Mouse (Mus musculus) naive thymus-derived CD4-positive, alpha-beta T cell, adult 2 months (primary cell): ENCODE measurements around the gene Lmbr1l.
"Not testable (repeated sequence)": the region's sequence is repeated elsewhere in the genome, so short reads cannot be mapped to it uniquely, and the experiment has no call there.

Experiments
- DNase-seq: peaks from one replicate; pipeline ENCODE4 v3.0.0-alpha.2; 2011; ENCODE audit warnings: low read depth

Gene Lmbr1l

GRCm38 (mm10) chr15:98934217-98934839 lies 16.3 kb upstream of the Lmbr1l start, which contains the start of gene Tuba1b:
Tuba1b (minus strand) TSS chr15:98934565.
- DNase-seq: peak; percentile 88

GRCm38 (mm10) chr15:98933833-98934216 lies 15.8 kb upstream of the Lmbr1l start:
- peak; percentile 95 for DNase-seq

GRCm38 (mm10) chr15:98933004-98933671 lies 15.1 kb upstream of the Lmbr1l start:
- not testable (repeated sequence) for DNase-seq

- no peak for DNase-seq
Measured at GRCm38 (mm10) chr15:98930998-98931397, 13.0 kb upstream of the Lmbr1l start.

DNA sequence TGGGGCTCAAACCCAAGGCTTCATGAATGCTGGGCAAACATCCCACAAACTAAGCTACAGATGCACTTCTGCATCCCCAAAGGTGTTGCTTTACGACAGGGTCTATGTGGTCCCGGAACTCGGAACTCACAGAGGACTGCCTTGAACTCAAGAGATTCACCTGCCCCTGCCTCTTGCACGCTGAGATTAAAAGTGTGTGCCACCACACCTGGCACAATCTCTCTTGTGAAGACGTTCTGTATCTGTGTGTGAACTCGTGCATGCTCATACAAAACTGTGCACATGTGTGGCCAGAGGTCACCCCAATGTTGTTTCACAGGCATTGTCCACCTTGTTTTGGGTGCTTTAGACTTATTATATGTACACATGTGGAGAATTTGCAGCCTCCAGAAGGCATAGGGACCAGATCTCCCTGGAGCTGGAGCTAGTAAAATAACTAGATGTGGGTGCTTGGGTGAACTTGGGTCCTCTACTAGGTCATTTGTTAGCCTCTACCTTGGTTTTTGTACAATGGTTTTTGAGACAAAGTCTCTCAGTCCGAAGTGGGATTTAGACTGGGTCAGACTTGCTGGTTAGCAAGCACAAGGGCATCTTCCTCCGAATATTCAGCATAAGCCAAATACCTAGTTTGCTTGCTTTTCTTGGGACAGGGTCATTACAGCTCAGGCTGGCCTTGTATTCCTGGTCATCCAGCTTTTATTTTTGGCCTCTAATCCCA lies 12.1 kb upstream of the Lmbr1l start:
- DNase-seq: no peak

DNA sequence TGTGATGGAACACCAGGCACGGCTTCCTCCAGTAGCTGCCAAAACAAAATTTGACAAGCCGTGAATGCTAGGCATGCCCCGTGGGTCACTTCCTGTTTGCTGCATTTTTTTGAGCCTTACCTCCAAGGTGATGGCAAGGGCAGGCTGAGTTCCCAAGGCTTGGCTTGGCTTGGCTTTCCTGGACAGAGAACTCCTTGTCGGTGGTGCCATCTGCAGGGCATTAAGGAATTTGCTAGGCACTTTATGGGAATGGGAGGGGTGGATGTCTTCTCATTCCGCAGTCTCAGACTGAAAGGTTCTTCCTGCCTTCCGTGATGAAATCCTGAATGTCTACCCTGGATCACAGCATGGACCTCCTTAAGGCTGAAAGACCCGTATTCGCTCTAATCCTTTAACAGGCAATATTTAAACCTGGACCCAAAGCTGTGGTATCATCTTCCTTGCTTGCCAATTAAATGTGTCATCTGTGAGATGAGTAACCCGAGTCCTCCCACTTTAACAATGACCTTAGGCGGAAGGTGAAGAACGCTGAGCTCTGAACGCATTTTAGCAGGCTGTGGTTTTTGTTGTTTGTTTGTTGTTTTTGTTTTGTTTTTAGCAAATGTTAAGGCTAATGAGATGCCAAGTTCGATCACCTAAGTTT lies 10.7 kb upstream of the Lmbr1l start:
- peak; percentile 51 for DNase-seq

GRCm38 (mm10) chr15:98927566-98927965 lies 9.5 kb upstream of the Lmbr1l start:
- peak; percentile 64 for DNase-seq

GRCm38 (mm10) chr15:98924682-98925081 lies 6.7 kb upstream of the Lmbr1l start:
- DNase-seq: no peak

- no peak for DNase-seq
Measured at GRCm38 (mm10) chr15:98923031-98923537, 5.1 kb upstream of the Lmbr1l start.

DNA sequence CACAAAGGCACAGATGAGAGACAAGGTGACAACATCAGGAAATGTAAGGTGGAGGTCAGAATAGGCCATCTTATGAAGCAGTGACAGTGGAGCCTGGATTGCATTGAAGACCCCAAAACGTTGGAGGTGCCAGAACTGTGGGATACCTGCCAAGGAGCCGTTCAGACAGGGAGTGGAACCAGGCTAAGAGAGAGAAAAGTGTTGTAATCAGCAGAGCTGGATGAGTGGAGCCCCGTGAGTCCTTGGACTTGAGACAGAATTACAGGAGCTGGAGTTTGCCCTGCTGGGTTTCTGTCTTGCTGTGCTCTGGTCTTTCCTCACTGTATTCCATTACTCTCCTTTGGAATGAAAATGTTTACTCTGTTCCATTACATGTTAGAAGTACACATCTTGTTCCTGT lies 4.5 kb upstream of the Lmbr1l start:
- no peak for DNase-seq

- no peak for DNase-seq
Measured at GRCm38 (mm10) chr15:98921510-98921909, 3.5 kb upstream of the Lmbr1l start.

GRCm38 (mm10) chr15:98918499-98918895 lies 466 bp upstream of the Lmbr1l start:
- not testable (repeated sequence) for DNase-seq

- no peak for DNase-seq
Measured at GRCm38 (mm10) chr15:98917091-98917490, 940 bp downstream of the Lmbr1l start.

DNA sequence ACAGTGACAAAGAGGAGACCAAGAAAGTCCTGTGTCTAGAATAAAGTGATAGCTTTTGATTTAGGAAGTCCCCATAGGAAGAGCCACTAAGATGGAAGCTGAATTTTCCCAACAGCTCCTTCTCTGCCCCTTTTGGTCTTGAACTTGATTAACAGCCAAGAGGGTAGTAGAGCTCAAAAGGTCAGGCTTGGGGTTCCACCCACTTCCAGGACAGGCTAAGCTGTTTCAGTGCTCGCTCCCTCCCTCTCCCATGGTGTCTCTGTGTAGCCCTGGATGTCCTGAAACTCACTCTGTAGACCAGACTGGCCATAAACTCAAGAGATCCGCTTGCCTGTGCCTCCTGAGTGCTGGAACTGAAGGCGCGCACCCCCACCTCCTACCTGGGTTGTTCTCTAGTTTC lies 2.0 kb downstream of the Lmbr1l start:
- no peak for DNase-seq

DNA sequence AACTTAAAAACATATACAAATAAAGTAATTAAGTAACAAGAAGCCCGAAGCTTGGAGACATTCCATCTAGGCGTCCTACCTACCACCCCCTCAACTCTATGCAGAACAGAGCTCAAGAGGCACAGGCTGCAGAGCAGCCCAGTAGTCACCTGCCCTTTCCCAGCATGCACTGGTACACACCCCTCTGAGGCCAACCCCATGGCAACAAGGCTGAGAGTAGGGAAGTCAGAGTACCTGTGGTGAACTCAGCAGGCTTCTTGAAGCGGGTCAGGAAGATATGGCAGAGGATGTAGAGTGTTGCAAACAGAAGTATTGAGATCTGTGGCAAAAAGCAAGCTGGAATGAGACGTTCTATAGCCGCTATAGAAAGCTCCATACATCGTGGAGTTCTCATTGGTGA lies 3.1 kb downstream of the Lmbr1l start:
- peak; percentile 55 for DNase-seq

- peak; percentile 69 for DNase-seq
Measured at GRCm38 (mm10) chr15:98904692-98905091, 13.3 kb downstream of the Lmbr1l start.

- DNase-seq: no peak
Measured at GRCm38 (mm10) chr15:98902600-98902999, 15.4 kb downstream of the Lmbr1l start.

DNA sequence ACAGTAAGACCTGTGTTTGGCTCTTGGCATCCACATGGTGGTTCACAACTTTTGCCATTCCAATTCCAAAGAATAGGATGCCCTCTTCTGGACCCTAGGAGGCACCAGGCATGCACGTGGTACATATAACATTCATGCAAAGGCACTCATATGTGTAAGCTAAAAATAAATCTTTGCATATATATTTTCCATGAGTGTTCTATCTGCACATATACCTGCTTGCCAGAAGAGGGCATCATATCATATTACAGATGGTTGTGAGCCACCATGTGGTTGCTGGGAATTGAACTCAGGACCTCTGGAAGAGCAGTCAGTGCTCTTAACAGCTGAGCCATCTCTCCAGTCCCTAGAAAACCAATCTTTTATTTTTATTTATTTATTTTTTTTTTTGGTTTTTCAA lies 16.5 kb downstream of the Lmbr1l start:
- no peak for DNase-seq

DNA sequence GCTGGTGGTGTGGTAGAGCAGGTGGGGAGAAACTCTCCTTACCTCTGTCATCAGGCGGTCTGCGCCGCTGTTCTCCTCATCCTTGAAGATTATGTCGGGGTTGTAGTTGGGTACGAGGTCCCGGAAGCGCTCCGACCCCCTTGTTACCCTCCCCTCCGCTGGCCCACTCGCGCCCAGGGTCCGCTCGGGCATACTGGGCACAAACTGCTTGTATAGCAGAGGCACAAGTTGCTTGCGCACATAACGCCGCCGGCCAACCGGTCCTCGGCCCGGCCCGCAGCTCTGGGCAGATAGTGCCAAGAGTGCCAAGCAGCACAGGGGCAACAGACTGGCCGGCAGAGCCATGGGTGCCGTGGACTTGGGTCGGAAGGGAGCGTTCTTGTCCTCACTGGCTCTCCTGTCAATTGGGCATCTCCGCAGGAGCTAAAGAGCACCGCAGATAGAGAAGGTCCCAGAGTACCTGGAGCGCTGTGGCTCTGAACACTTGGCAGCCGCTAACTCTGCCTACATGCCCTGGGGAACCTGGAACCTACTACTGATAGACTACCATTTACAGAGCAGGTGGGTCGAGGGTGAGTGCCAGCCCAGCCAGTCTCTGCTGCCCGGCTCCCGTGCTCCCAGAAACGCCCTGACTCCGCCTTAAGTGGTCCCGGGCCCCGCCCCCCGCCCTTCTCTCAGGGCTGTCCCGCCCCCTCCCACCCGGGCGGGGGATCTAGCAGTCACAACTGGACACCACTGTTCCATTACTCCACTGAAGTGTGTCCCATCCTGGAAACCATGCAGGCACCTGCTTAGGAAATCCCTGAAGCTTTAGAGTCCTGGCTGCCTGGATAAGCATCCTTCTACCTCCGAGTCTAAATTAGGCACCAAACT lies 19.9 kb downstream of the Lmbr1l start, which contains the start of gene Dhh:
Gene Dhh (minus strand): TSS at position 613 of the 873 bp plus-strand sequence.
- DNase-seq: no peak

DNA sequence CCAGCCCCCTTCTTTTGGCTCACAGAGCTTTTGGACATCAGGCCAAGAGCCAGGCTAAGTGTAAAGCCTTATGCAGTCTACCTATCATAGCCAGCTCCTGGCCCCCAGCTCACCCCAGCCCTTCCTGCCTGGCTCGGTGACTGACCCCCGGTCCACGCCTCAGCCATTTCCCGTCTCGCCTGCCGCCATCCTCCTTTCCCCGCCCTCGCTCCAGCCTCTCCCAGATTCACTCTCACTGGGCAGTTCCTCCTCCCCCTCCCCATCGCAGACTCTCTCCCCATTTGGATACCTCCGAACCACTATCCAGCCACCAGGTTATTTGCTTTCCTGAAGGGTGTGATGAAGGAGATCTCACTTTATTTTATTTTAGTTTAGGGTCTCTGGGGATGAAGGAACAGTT lies 20.5 kb downstream of the Lmbr1l start:
- no peak for DNase-seq
